Mouse (Mus musculus) hindbrain, embryonic 15.5 days (tissue): ENCODE measurements around the gene Rtf2. TPM values are rescaled to one million over a fixed set of nuclear protein-coding genes. Genes with fewer than 3 reads are reported as not detected.

Experiments
- ATAC-seq: fragments of 200-750 bp; cut with Nextera tagmentation; 2 replicates; pipeline ENCODE4 v1.8.0; 2017; ENCODE audit warnings: low read depth, moderate number of reproducible peaks, moderate TSS enrichment; ENCODE audit not compliant: low FRiP score
- H3K27ac ChIP-seq: fragments of 300-500 bp; sonication (generic); replicated peaks from 2 replicates; pipeline ENCODE4 v1.5.1; 2015; ENCODE audit warnings: mild to moderate bottlenecking, inconsistent platforms
- H3K27me3 ChIP-seq: fragments of 300-500 bp; sonication (generic); 2 replicates; pipeline ENCODE4 v1.6.1; 2015; ENCODE audit warnings: control low read depth, inconsistent platforms
- H3K36me3 ChIP-seq: fragments of 300-500 bp; sonication (generic); 2 replicates; pipeline ENCODE4 v1.6.1; 2015; ENCODE audit warnings: control low read depth, inconsistent platforms
- H3K4me1 ChIP-seq: fragments of 300-500 bp; sonication (generic); replicated peaks from 2 replicates; pipeline ENCODE4 v1.6.1; 2015; ENCODE audit warnings: control low read depth, inconsistent platforms
- H3K4me2 ChIP-seq: fragments of 300-500 bp; sonication (generic); 2 replicates; pipeline ENCODE4 v1.6.1; 2015; ENCODE audit warnings: moderate library complexity, mild to moderate bottlenecking, inconsistent platforms
- H3K4me3 ChIP-seq: fragments of 300-500 bp; sonication (generic); 2 replicates; pipeline ENCODE4 v1.5.1; 2015; ENCODE audit warnings: mild to moderate bottlenecking, inconsistent platforms
- H3K9ac ChIP-seq: fragments of 300-500 bp; sonication (generic); 2 replicates; pipeline ENCODE4 v1.6.1; 2015; ENCODE audit warnings: inconsistent platforms
- H3K9me3 ChIP-seq: fragments of 300-500 bp; sonication (generic); 2 replicates; pipeline ENCODE4 v1.6.1; 2016; ENCODE audit warnings: control low read depth, inconsistent platforms
- WGBS: fragments of 180-500 bp; shearing (Covaris S2); methylation state at CpG from one replicate; pipeline ENCODE4 v1.1.7; 2015; 5-methylcytosine and 5-hydroxymethylcytosine counted together
- polyA plus RNA-seq: library from polyadenylated mRNA; unstranded; fragments of >200 nt; fragmentation: Nextera tagmentation; extraction: Ambion mirVana; gene quantifications from 2 replicates; pipeline ENCODE4 v1.2.1, GENCODE M21; 2015

Rtf2 gene
- polyA plus RNA-seq, 1 experiment from 2014 or later, result 93.1 TPM

- 91% methylated on average over 4 of the region's 4 CpGs for WGBS
- ATAC-seq, result no peak
- Histone ChIP-seq H3K36me3 (peaks cover 55% of the 10 kb centered on the region), H3K9ac (no peak overlapping the region), H3K27me3 (no peaks in the 10 kb centered on the region), H3K4me1 (peaks cover 19% of the 10 kb centered on the region), H3K27ac (no peak overlapping the region), H3K9me3 (no peaks in the 10 kb centered on the region), H3K4me2 (no peak overlapping the region), H3K4me3 (no peak overlapping the region)
Measured at GRCm38 (mm10) chr2:172445617-172446016, 5.3 kb downstream of the Rtf2 start.

- 0 out of 2 replicates have a peak, but pooled peaks cover 4% of the 10 kb centered on the region for H3K4me1 ChIP-seq
- peaks cover 65% of the 10 kb centered on the region for H3K36me3 ChIP-seq
- H3K27me3 ChIP-seq, result no peaks in the 10 kb centered on the region
- no peak overlapping the region for H3K4me3 ChIP-seq
- ATAC-seq, result no peak
- no peak overlapping the region for H3K9ac ChIP-seq
- no peak overlapping the region for H3K27ac ChIP-seq
- 91% methylated on average over 6 of the region's 6 CpGs for WGBS
- no peak overlapping the region for H3K4me2 ChIP-seq
- H3K9me3 ChIP-seq, result no peaks in the 10 kb centered on the region
Measured at GRCm38 (mm10) chr2:172447317-172447716, 7.0 kb downstream of the Rtf2 start.

- Histone ChIP-seq H3K4me2 (no peak overlapping the region), H3K9ac (no peak overlapping the region), H3K27ac (no peak overlapping the region), H3K4me1 (no peaks in the 10 kb centered on the region), H3K4me3 (no peak overlapping the region), H3K27me3 (no peaks in the 10 kb centered on the region), H3K36me3 (peaks cover 70% of the 10 kb centered on the region), H3K9me3 (no peaks in the 10 kb centered on the region)
- no peak for ATAC-seq
- WGBS, result 93% methylated on average over 4 of the region's 4 CpGs
Measured at GRCm38 (mm10) chr2:172448329-172448728, 8.0 kb downstream of the Rtf2 start.

- Histone ChIP-seq H3K4me2 (no peak overlapping the region), H3K27ac (no peak overlapping the region), H3K27me3 (no peaks in the 10 kb centered on the region), H3K9ac (no peak overlapping the region), H3K9me3 (no peaks in the 10 kb centered on the region), H3K36me3 (peaks cover 65% of the 10 kb centered on the region), H3K4me3 (no peak overlapping the region), H3K4me1 (no peaks in the 10 kb centered on the region)
- WGBS, result 81% methylated on average over 6 of the region's 6 CpGs
- no peak for ATAC-seq
Measured at GRCm38 (mm10) chr2:172450640-172451039, 10.3 kb downstream of the Rtf2 start.

GRCm38 (mm10) chr2:172452031-172452430, 11.7 kb downstream of the Rtf2 start:
- no peak overlapping the region for H3K9ac ChIP-seq
- H3K4me1 ChIP-seq, result no peaks in the 10 kb centered on the region
- H3K9me3 ChIP-seq, result no peaks in the 10 kb centered on the region
- H3K4me3 ChIP-seq, result no peak overlapping the region
- no peak overlapping the region for H3K27ac ChIP-seq
- H3K36me3 ChIP-seq, result peaks cover 53% of the 10 kb centered on the region
- no peak overlapping the region for H3K4me2 ChIP-seq
- WGBS, result 97% methylated on average over 4 of the region's 4 CpGs
- ATAC-seq, result no peak
- no peaks in the 10 kb centered on the region for H3K27me3 ChIP-seq

GRCm38 (mm10) chr2:172452458-172452857, 12.1 kb downstream of the Rtf2 start:
- 92% methylated on average over 10 of the region's 10 CpGs for WGBS
- Histone ChIP-seq H3K4me3 (no peak overlapping the region), H3K36me3 (peaks cover 49% of the 10 kb centered on the region), H3K9me3 (no peaks in the 10 kb centered on the region), H3K27me3 (no peaks in the 10 kb centered on the region), H3K4me1 (no peaks in the 10 kb centered on the region), H3K27ac (no peak overlapping the region), H3K4me2 (no peak overlapping the region), H3K9ac (no peak overlapping the region)
- no peak for ATAC-seq

- Histone ChIP-seq H3K27me3 (no peaks in the 10 kb centered on the region), H3K27ac (no peak within 1 kb of the TSS), H3K4me3 (no peak within 1 kb of the TSS), H3K9me3 (no peaks in the 10 kb centered on the region), H3K9ac (no peak within 1 kb of the TSS), H3K36me3 (peaks cover 14% of the 10 kb centered on the region), H3K4me2 (no peak within 1 kb of the TSS), H3K4me1 (no peaks in the 10 kb centered on the region)
- ATAC-seq, result no peak
- 89% methylated on average over 11 of the region's 11 CpGs for WGBS
Measured at GRCm38 (mm10) chr2:172458496-172458895, 18.1 kb downstream of the Rtf2 start, which contains the start of gene Gcnt7. Gcnt7 (minus strand) TSS chr2:172458596.

- 86% methylated on average over 2 of the region's 2 CpGs for WGBS
- Histone ChIP-seq H3K27ac (no peak overlapping the region), H3K4me1 (no peaks in the 10 kb centered on the region), H3K4me2 (no peak overlapping the region), H3K36me3 (peaks cover 23% of the 10 kb centered on the region), H3K9ac (no peak overlapping the region), H3K9me3 (no peaks in the 10 kb centered on the region), H3K4me3 (no peak overlapping the region), H3K27me3 (no peaks in the 10 kb centered on the region)
- ATAC-seq, result no peak
Measured at GRCm38 (mm10) chr2:172460647-172461046, 20.3 kb downstream of the Rtf2 start.

- Histone ChIP-seq H3K4me1 (peaks cover under 1% of the 10 kb centered on the region; the same call in 1 of the 2 replicates), H3K36me3 (peaks cover 31% of the 10 kb centered on the region)
- WGBS, result 92% methylated on average over 4 of the region's 4 CpGs
Measured at GRCm38 (mm10) chr2:172462813-172463212, 22.5 kb downstream of the Rtf2 start.

GRCm38 (mm10) chr2:172466427-172467132, 26.2 kb downstream of the Rtf2 start:
- Histone ChIP-seq H3K27me3 (no peaks in the 10 kb centered on the region), H3K9ac (no peak overlapping the region), H3K9me3 (no peaks in the 10 kb centered on the region), H3K27ac (no peak overlapping the region), H3K4me2 (no peak overlapping the region), H3K36me3 (peaks cover 44% of the 10 kb centered on the region), H3K4me1 (peaks cover 9% of the 10 kb centered on the region; the same call in 1 of the 2 replicates), H3K4me3 (no peak overlapping the region)
- 80% methylated on average over 11 of the region's 11 CpGs for WGBS
- no peak for ATAC-seq

More at GRCm38 (mm10) chr2:172462813-172463212, 22.5 kb downstream of the Rtf2 start:
- H3K9me3 ChIP-seq, result no peaks in the 10 kb centered on the region
- no peaks in the 10 kb centered on the region for H3K27me3 ChIP-seq
- H3K27ac ChIP-seq, result no peak overlapping the region
- H3K4me3 ChIP-seq, result no peak overlapping the region
- no peak overlapping the region for H3K4me2 ChIP-seq
- ATAC-seq, result no peak
- no peak overlapping the region for H3K9ac ChIP-seq

GRCm38 (mm10) chr2:172467206-172467605, 26.9 kb downstream of the Rtf2 start:
- H3K9me3 ChIP-seq, result no peaks in the 10 kb centered on the region
- H3K4me1 ChIP-seq, result peaks cover 9% of the 10 kb centered on the region; the same call in 1 of the 2 replicates
- no peak overlapping the region for H3K9ac ChIP-seq
- no peak overlapping the region for H3K27ac ChIP-seq
- no peak for ATAC-seq
- H3K27me3 ChIP-seq, result no peaks in the 10 kb centered on the region
- 94% methylated on average over 5 of the region's 5 CpGs for WGBS
- peaks cover 41% of the 10 kb centered on the region for H3K36me3 ChIP-seq
- no peak overlapping the region for H3K4me3 ChIP-seq
- H3K4me2 ChIP-seq, result no peak overlapping the region

- Histone ChIP-seq H3K4me1 (peaks cover 9% of the 10 kb centered on the region; the same call in 1 of the 2 replicates), H3K36me3 (peaks cover 35% of the 10 kb centered on the region), H3K4me3 (no peak overlapping the region), H3K9me3 (no peaks in the 10 kb centered on the region), H3K4me2 (no peak overlapping the region), H3K27ac (no peak overlapping the region), H3K9ac (no peak overlapping the region), H3K27me3 (no peaks in the 10 kb centered on the region)
- 61% methylated on average over 11 of the region's 11 CpGs for WGBS
- ATAC-seq, result peak; percentile 77
Measured at GRCm38 (mm10) chr2:172468346-172468819, 28.0 kb downstream of the Rtf2 start.
